Mouse (Mus musculus) cerebellum, adult 2 months (tissue): ENCODE data around the gene Pcyt2. TPM values are rescaled to one million over a fixed set of nuclear protein-coding genes. Genes with fewer than 3 reads are reported as not detected.
A peak's percentile ranks its signal among the peaks of the same experiment; 100 is the strongest.

ENCODE experiments used
- DNase-seq, 2 experiments: peaks; one replicate each; pipeline ENCODE4 v3.0.0; 2021
- H3K27ac ChIP-seq: fragments of 200-500 bp; 2 replicates; pipeline ENCODE4 v1.5.1; 2012; ENCODE audit warnings: low read length, control low read depth, inconsistent platforms; ENCODE audit not compliant: insufficient read depth
- H3K27me3 ChIP-seq: fragments of 200-500 bp; 2 replicates; pipeline ENCODE4 v1.6.1; 2012; ENCODE audit warnings: inconsistent platforms, mild to moderate bottlenecking, low read length, moderate library complexity; ENCODE audit not compliant: control insufficient read depth, insufficient read depth
- H3K4me1 ChIP-seq: fragments of 200-500 bp; 2 replicates; pipeline ENCODE4 v1.6.1; 2011; ENCODE audit warnings: low read length; ENCODE audit not compliant: control insufficient read depth, insufficient read depth
- H3K4me3 ChIP-seq: fragments of 200-500 bp; replicated peaks from 2 replicates; pipeline ENCODE3; 2011; ENCODE audit warnings: mild to moderate bottlenecking, low read depth, low read length, control low read depth; ENCODE audit not compliant: insufficient read depth
- CTCF ChIP-seq: fragments of 200-500 bp; IDR thresholded peaks from 2 replicates; pipeline ENCODE4 v1.5.1; 2011; ENCODE audit warnings: low read depth, mild to moderate bottlenecking, control low read depth, low read length, moderate library complexity, borderline replicate concordance; ENCODE audit not compliant: insufficient read depth
- POLR2A ChIP-seq: fragments of 200-500 bp; IDR thresholded peaks from 2 replicates; pipeline ENCODE4 v1.6.1; 2011; ENCODE audit warnings: low read length, control low read depth, borderline replicate concordance; ENCODE audit not compliant: insufficient read depth
- whole genome bisulfite sequencing: fragments of 180-500 bp; shearing (Covaris S2); methylation state at CpG from one replicate; pipeline ENCODE4 v1.1.7; 2018; 5-methylcytosine and 5-hydroxymethylcytosine counted together
- polyA plus RNA-seq: library from polyadenylated mRNA; depleted of rRNA; stranded (reverse); fragments of >200 nt; gene quantifications from 2 replicates; pipeline ENCODE4 v1.2.3, GENCODE M21; 2012

The Pcyt2 gene
- polyA plus RNA-seq, 1 experiment, result 403 TPM

DNA sequence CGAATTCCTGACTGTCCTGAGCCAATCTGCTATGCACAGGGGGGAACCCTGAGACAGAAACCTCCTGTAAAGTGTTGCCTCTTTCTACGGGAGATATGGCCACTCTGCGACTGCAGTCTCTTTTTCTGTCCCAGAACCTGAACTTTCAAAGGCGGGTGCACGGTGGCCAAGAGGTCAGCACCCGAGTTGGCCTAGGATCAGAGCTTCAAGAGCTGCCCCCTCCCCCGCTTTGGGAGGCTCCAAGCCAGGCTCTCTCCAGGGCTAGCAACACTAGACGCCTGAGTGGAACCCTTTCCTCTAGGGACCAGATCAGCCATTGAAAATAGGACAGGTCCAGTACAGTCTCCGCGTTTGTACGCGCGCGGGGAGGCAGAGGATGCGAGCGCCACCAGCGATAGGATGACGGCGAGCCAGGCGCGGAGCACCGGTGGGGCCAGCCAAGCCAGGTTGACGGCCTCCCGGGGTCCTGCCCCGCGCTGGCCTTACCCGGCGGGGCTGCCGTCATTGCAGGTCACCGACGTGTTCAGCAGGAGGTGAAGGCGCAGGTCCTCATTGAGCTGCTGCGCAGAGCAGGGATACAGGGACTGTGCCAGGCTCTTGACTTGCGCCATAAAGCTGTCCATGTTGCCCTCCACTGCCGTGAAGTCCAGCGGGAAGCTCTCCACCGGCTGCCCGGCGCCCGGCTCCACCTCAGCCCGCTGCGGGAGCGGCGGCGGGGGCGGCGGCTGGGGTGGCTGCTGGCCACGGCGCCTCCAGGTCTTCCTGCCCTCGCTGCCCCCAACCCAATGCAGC, 42.0 kb upstream of the Pcyt2 start:
- no peak overlapping the region for H3K27ac ChIP-seq
- WGBS, result 2% methylated on average over 50 of the region's 50 CpGs
- peaks cover 11% of the 10 kb centered on the region; the same call in 1 of the 2 replicates for H3K27me3 ChIP-seq
- H3K4me1 ChIP-seq, result no peaks in the 10 kb centered on the region
- no peak overlapping the region for H3K4me3 ChIP-seq
- no peak for TF ChIP-seq CTCF
- TF ChIP-seq POLR2A, result no peak
- no peak for DNase-seq

DNA sequence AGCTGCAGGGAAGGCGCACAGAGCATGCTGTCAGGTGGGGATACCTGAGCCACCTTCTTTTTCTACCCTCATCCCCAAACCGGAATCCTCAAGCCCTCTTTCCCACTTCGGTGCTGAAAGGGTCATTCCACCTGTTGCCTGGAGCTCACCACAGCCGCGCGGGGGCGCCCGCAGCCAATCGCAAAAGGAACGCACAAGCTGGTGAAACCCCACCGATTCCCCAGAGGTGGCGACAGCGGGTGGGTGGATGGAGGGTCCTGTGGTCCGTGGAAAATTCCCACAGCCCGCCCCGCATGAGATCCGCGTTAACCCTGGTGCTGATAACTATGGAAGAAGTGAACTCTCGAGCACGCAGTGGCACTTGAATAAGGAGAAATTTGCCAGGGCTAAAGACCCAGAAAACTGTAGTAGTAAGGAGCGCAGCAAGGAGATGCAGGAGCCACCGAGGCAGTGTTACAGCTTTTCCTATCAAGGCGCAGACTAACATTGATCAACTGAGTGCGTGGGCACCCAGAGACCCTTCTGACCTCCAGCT, 41.2 kb upstream of the Pcyt2 start:
- TF ChIP-seq POLR2A (no peak), CTCF (peak; percentile 68)
- H3K27me3 ChIP-seq, result peaks cover 11% of the 10 kb centered on the region; the same call in 1 of the 2 replicates
- H3K4me1 ChIP-seq, result no peaks in the 10 kb centered on the region
- H3K27ac ChIP-seq, result no peak overlapping the region
- 3% methylated on average over 24 of the region's 24 CpGs for WGBS
- no peak overlapping the region for H3K4me3 ChIP-seq
- peak; percentile 57 to 63 for DNase-seq

DNA sequence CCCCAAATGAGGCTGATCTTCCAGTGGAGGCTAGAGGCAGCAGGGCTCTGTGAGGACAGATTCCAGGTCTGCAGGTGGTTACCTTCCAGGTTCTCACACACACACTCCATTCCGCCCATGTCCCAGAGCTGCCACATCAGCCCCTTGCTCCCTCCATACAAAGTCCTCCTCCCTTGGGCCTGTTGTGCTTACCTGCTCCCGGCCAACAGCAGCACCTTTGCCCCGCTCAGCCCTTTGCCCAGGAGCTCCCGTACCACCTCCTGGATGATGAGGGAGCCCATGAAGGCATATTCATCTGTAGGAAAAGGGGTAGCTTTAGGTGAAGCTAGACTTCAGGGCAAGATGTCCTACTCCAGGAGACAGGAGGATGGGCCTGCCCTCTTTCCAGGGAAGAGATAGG, 39.6 kb upstream of the Pcyt2 start:
- Histone ChIP-seq H3K27ac (no peak overlapping the region), H3K4me3 (no peak overlapping the region), H3K27me3 (peaks cover 11% of the 10 kb centered on the region; the same call in 1 of the 2 replicates), H3K4me1 (no peaks in the 10 kb centered on the region)
- no peak for DNase-seq
- TF ChIP-seq POLR2A (no peak), CTCF (no peak)
- 86% methylated on average over 4 of the region's 4 CpGs for WGBS

DNA sequence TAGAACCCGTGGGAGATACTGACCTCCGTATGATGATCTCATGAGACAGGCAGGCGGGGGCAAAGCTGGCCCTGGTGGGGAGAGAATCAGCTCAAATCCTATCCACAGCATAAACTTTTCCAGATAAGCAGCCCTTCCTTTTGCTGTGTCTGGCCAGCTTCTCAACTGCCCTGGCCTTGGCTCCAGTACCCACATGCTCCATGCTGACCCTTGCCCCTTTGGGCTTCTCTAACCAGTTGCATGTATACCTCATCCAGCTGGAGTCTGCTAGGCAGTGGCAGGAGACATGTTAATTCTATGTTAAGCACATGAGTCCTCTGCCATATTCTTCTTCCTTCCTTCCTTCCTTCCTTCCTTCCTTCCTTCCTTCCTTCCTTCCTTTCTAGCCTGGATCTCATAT, 37.0 kb upstream of the Pcyt2 start:
- 79% methylated on average over 3 of the region's 3 CpGs for WGBS
- Histone ChIP-seq H3K27ac (no peak overlapping the region), H3K4me3 (no peak overlapping the region), H3K4me1 (no peaks in the 10 kb centered on the region), H3K27me3 (no peaks in the 10 kb centered on the region; the same call in 1 of the 2 replicates)
- no peak for DNase-seq
- no peak for TF ChIP-seq POLR2A
- TF ChIP-seq CTCF, result no peak

DNA sequence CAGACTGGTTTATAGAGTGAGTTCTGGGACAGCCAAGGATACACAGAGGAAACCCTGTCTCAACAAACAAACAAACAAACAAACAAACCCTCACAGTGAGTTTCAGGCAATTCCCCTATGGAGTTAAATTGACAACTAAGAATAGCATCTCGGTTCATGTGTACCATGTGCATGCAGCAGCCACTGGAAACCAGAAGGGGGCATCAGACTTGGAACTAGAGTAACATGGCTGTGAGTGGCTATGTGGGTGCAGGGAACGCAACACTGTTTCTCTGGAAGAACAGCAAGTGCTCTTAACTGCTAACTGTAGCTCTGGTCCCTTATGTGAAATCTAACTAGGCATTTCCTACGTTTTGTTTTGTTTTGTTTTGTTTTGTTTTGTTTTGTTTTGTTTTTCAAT, 34.1 kb upstream of the Pcyt2 start:
- no peaks in the 10 kb centered on the region for H3K4me1 ChIP-seq
- no peaks in the 10 kb centered on the region for H3K27me3 ChIP-seq
- no peak overlapping the region for H3K4me3 ChIP-seq
- no peak overlapping the region for H3K27ac ChIP-seq
- 67% methylated on average over 3 of the region's 3 CpGs for WGBS
- DNase-seq, result no peak
- TF ChIP-seq CTCF (no peak), POLR2A (no peak)

DNA sequence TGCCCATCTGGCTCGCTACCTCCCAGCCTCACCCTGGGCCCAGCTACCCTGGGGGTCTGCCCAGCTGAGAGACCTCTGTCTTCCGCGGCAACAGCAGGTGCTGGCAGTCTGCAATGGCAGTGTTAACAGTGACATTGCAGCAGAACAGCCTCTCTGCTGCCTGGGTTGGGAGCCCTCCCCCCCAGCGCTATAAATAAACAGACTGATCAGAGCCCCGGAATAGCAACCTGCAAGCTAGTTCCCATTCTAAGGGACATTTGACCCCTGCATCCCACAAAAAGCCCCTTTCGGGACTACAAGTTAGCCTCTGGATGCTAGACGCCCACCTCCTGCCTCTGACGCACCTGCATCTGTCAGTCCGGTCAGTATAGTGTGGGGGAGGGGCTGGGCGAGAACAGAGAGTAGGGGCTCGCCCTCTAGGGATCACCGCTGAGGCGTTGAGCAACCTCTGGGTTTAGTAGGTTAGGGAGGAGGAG, 30.3 kb upstream of the Pcyt2 start, which contains the start of gene Myadml2:
TSS of gene Myadml2 (minus strand) at position 158 of the 476 bp plus-strand sequence.
- WGBS, result 7% methylated on average over 13 of the region's 13 CpGs
- peak within 1 kb of the TSS; percentile 79 for H3K4me3 ChIP-seq
- TF ChIP-seq CTCF (no peak), POLR2A (no peak)
- peak; percentile 56 to 66 for DNase-seq
- H3K4me1 ChIP-seq, result no peaks in the 10 kb centered on the region
- no peaks in the 10 kb centered on the region for H3K27me3 ChIP-seq
- peak within 1 kb of the TSS; percentile 73 for H3K27ac ChIP-seq

DNA sequence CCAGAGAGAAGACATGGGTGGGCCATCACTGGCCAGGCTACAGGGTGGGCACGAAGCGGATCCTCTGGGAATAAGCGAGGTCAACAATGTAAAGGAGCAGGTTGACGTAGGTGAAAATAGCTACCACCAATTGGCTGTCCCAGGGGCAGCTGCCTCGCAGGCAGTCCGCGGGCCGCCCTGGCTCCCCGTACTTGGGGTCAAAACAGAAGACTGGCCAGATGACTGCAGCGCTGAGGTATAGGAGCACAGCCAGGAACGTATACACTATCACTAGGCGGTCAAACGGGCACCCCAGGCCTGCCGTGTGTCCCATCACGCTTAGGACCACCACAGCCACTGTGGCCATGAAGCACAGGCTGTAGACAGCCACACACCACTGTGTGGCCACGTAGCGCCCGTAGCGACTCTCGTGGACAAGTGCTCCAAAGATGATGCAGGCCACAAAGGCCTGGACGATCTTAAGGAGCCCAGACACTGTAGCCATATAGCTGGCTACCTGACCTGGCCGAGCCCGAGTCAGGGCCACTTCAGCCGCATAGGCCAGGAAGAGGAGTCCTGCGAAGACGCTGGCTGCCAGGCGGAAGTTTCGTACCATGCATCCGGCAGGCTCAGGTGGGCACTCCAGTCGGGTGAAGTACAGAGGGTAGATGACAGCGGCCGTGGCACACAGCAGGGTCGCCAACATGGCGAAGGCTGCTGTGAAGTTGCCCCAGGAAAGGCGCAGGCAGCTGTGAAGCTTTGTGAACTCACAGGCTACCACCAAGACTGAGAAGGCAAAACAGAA, 29.5 kb upstream of the Pcyt2 start:
- H3K27ac ChIP-seq, result no peak overlapping the region
- no peak for TF ChIP-seq POLR2A
- TF ChIP-seq CTCF, result no peak

More for the DNA sequence above, 29.5 kb upstream of the Pcyt2 start:
- no peaks in the 10 kb centered on the region for H3K27me3 ChIP-seq
- peak in 1 of 2 experiments; percentile 42 for DNase-seq
- WGBS, result 90% methylated on average over 35 of the region's 35 CpGs
- no peak overlapping the region for H3K4me3 ChIP-seq
- H3K4me1 ChIP-seq, result no peaks in the 10 kb centered on the region
